Mouse (Mus musculus) c-Kit-negative CD71-positive TER-119-positive erythroid progenitor cells, embryonic 14.5 days (primary cell): ENCODE results near the gene Cfap97d2.

Source experiments
- DNase-seq: peaks from one replicate; pipeline ENCODE4 v3.0.0-alpha.2; 2013; ENCODE audit warnings: low read depth, low spot score

Cfap97d2 gene

GRCm38 (mm10) chr8:13687101-13687717 lies 18.5 kb upstream of the Cfap97d2 start:
- no peak for DNase-seq

GRCm38 (mm10) chr8:13687941-13688340 lies 17.7 kb upstream of the Cfap97d2 start:
- DNase-seq = no peak

- no peak for DNase-seq
These were observed 17.2 kb upstream of the Cfap97d2 start for GRCm38 (mm10) chr8:13688461-13688860.

GRCm38 (mm10) chr8:13689331-13689730 lies 16.4 kb upstream of the Cfap97d2 start:
- no peak for DNase-seq

GRCm38 (mm10) chr8:13692302-13693066 lies 13.2 kb upstream of the Cfap97d2 start:
- no peak for DNase-seq

GRCm38 (mm10) chr8:13694735-13695134 lies 11.0 kb upstream of the Cfap97d2 start:
- no peak for DNase-seq

- DNase-seq = no peak
These were observed 10.4 kb upstream of the Cfap97d2 start for GRCm38 (mm10) chr8:13695203-13695867.

- DNase-seq = no peak
These were observed 9.5 kb upstream of the Cfap97d2 start for GRCm38 (mm10) chr8:13696157-13696556.

- no peak for DNase-seq
These were observed 8.5 kb upstream of the Cfap97d2 start for GRCm38 (mm10) chr8:13697196-13697595.

- no peak for DNase-seq
These were observed 8.0 kb upstream of the Cfap97d2 start for GRCm38 (mm10) chr8:13697681-13698080.

- no peak for DNase-seq
These were observed 7.4 kb upstream of the Cfap97d2 start for GRCm38 (mm10) chr8:13698281-13698680.

- DNase-seq = no peak
These were observed 6.3 kb upstream of the Cfap97d2 start for GRCm38 (mm10) chr8:13699323-13699949.

- DNase-seq = no peak
These were observed 2.9 kb upstream of the Cfap97d2 start for GRCm38 (mm10) chr8:13702755-13703154.

- DNase-seq = no peak
These were observed 1.9 kb upstream of the Cfap97d2 start for GRCm38 (mm10) chr8:13703756-13704155.

GRCm38 (mm10) chr8:13704301-13704700 lies 1.4 kb upstream of the Cfap97d2 start:
- DNase-seq = no peak

- no peak for DNase-seq
These were observed 1.2 kb downstream of the Cfap97d2 start for GRCm38 (mm10) chr8:13706918-13707317.

- no peak for DNase-seq
These were observed 2.8 kb downstream of the Cfap97d2 start for GRCm38 (mm10) chr8:13708514-13708913.

- no peak for DNase-seq
These were observed 13.3 kb downstream of the Cfap97d2 start for GRCm38 (mm10) chr8:13718980-13719379.

- peak; percentile 19 for DNase-seq
These were observed 20.0 kb downstream of the Cfap97d2 start for GRCm38 (mm10) chr8:13725722-13726121.

GRCm38 (mm10) chr8:13727469-13728094 lies 21.9 kb downstream of the Cfap97d2 start:
- DNase-seq = no peak

- DNase-seq = no peak
These were observed 34.7 kb downstream of the Cfap97d2 start for GRCm38 (mm10) chr8:13740323-13740770.
